Mouse (Mus musculus): Measurements from ENCODE around the gene Tfr2. TPM values are rescaled to one million over a fixed set of nuclear protein-coding genes. Genes with fewer than 3 reads are reported as not detected.

The Tfr2 gene
- 193 and 194 TPM in 2 replicates for total RNA-seq (2014; fragmentation: Nextera tagmentation)
- total RNA-seq (2017), result 52.6 and 67.3 TPM in 2 replicates
- polyA plus RNA-seq (2012), result 87.3 and 117 TPM in 2 replicates

DNA sequence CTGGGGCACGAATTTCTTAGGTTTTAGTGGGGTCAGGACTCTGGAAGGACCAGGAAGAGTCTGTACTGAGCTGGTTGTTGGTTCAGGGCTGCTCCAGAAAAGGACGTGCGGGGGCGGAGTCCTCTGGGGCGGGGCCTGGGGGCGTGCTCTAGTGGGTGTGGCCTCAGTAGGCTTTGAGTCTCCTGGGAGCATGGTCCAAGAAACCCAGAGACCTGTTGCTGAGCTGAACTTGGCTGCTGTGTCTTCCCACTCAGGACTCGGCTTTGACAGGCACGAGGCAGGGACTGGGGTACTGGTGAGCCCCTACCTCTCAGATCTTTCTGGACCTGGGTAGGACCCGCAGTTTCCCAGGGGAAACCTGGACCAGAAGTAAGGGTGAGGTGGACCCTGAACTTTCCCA lies at the start of gene Tfr2:
Gene Tfr2 (plus strand): TSS at position 176 of the 400 bp plus-strand sequence.
- peaks cover 28% of the 10 kb centered on the region for H3K36me3 ChIP-seq (replicated peaks)
- H3K27me3 ChIP-seq (ENCODE audit: insufficient read depth, low read length), result 0 out of 2 replicates have a peak, but pooled peaks cover 5% of the 10 kb centered on the region
- ATAC-seq (ENCODE audit: extremely low read depth, insufficient number of reproducible peaks, low FRiP score, poor library complexity, severe bottlenecking) (peak; percentile 51), DNase-seq (ENCODE audit: low spot score) (peak; percentile 84)
- peaks cover 5% of the 10 kb centered on the region for H3K9me3 ChIP-seq (replicated peaks)
- H3K4me1 ChIP-seq (ENCODE audit: insufficient read depth, low read depth, low read length), result peaks cover 63% of the 10 kb centered on the region
- TF ChIP-seq GATA1 (IDR thresholded peaks at IDR 0.05; ENCODE audit: borderline replicate concordance, low read length), result no peak
- no peak for TF ChIP-seq CTCF (IDR thresholded peaks at IDR 0.05; ENCODE audit: low read depth, low read length)
- TF ChIP-seq GATA2 (IDR thresholded peaks at IDR 0.05; ENCODE audit: borderline replicate concordance, low read depth, low read length), result no peak
- no peak for TF ChIP-seq POLR2AphosphoS5 (IDR thresholded peaks at IDR 0.05; ENCODE audit: insufficient replicate concordance, low read depth, low read length)
- no peak for TF ChIP-seq TAL1 (conservative IDR thresholded peaks at IDR 0.05; ENCODE audit: low read depth, low read length)
- H3K4me3 ChIP-seq (ENCODE audit: low read depth, low read length), result peak within 1 kb of the TSS; percentile 82

DNA sequence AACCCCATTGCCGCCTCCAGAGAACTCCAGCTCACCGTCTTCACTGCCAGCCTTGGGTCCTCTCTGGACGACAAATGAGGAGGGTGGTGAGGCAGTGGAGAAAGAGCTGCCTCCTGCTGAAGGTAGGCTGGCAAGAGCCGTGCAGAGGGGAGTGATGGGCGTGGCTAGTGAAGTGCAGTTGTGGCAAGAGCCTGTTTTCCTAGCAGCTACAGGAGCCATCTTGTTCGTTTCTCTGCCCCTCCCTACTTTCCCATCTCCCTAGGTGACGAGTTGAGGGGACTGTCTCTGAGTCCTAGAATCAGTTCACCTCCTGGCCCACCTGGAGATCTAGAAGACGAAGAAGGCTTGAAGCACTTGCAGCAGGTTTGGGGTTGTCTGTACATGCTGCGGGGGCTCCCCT lies 47.8 kb upstream of the Tfr2 start:
- H3K9me3 ChIP-seq (replicated peaks), result no peaks in the 10 kb centered on the region
- TF ChIP-seq GATA1 (IDR thresholded peaks at IDR 0.05; ENCODE audit: borderline replicate concordance, low read length) (no peak), TAL1 (conservative IDR thresholded peaks at IDR 0.05; ENCODE audit: low read depth, low read length) (no peak), CTCF (IDR thresholded peaks at IDR 0.05; ENCODE audit: low read depth, low read length) (no peak), POLR2AphosphoS5 (IDR thresholded peaks at IDR 0.05; ENCODE audit: insufficient replicate concordance, low read depth, low read length) (no peak), GATA2 (IDR thresholded peaks at IDR 0.05; ENCODE audit: borderline replicate concordance, low read depth, low read length) (no peak)
- no peak for DNase-seq (ENCODE audit: low spot score)
- no peak overlapping the region for H3K4me3 ChIP-seq (ENCODE audit: low read depth, low read length)
- H3K27me3 ChIP-seq (ENCODE audit: insufficient read depth, low read length), result no peaks in the 10 kb centered on the region
- H3K4me1 ChIP-seq (ENCODE audit: insufficient read depth, low read depth, low read length), result peaks cover 91% of the 10 kb centered on the region
- ATAC-seq (ENCODE audit: extremely low read depth, insufficient number of reproducible peaks, low FRiP score, poor library complexity, severe bottlenecking), result no peak
- peaks cover 99% of the 10 kb centered on the region for H3K36me3 ChIP-seq (replicated peaks)

DNA sequence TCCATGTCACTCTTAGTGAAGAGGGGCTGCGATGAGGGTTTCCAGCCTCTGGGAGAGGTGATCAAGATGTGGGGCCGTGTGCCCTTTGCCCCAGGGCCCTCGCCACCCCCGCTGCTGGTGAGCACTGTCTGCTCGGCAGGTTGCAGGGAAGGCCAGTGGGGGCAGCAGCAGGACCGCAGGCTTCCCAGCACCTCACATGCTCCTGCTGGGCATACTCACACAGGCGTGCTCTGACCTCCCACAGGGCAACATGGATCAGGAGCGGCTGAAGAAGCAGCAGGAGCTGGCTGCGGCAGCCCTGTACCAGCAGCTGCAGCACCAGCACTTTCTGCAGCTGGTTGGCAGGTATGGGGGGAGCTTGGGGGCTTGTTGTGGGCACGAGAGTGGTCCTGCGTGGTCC lies 46.9 kb upstream of the Tfr2 start:
- DNase-seq (ENCODE audit: low spot score) (no peak), ATAC-seq (ENCODE audit: extremely low read depth, insufficient number of reproducible peaks, low FRiP score, poor library complexity, severe bottlenecking) (no peak)
- peaks cover 91% of the 10 kb centered on the region for H3K4me1 ChIP-seq (ENCODE audit: insufficient read depth, low read depth, low read length)
- peak overlapping the region; percentile 13; the same call in 1 of the 2 replicates for H3K4me3 ChIP-seq (ENCODE audit: low read depth, low read length)
- H3K9me3 ChIP-seq (replicated peaks), result no peaks in the 10 kb centered on the region
- H3K36me3 ChIP-seq (replicated peaks), result peaks cover 99% of the 10 kb centered on the region
- no peaks in the 10 kb centered on the region for H3K27me3 ChIP-seq (ENCODE audit: insufficient read depth, low read length)
- TF ChIP-seq POLR2AphosphoS5 (IDR thresholded peaks at IDR 0.05; ENCODE audit: insufficient replicate concordance, low read depth, low read length) (no peak), GATA2 (IDR thresholded peaks at IDR 0.05; ENCODE audit: borderline replicate concordance, low read depth, low read length) (no peak), CTCF (IDR thresholded peaks at IDR 0.05; ENCODE audit: low read depth, low read length) (no peak), TAL1 (conservative IDR thresholded peaks at IDR 0.05; ENCODE audit: low read depth, low read length) (no peak), GATA1 (IDR thresholded peaks at IDR 0.05; ENCODE audit: borderline replicate concordance, low read length) (no peak)

DNA sequence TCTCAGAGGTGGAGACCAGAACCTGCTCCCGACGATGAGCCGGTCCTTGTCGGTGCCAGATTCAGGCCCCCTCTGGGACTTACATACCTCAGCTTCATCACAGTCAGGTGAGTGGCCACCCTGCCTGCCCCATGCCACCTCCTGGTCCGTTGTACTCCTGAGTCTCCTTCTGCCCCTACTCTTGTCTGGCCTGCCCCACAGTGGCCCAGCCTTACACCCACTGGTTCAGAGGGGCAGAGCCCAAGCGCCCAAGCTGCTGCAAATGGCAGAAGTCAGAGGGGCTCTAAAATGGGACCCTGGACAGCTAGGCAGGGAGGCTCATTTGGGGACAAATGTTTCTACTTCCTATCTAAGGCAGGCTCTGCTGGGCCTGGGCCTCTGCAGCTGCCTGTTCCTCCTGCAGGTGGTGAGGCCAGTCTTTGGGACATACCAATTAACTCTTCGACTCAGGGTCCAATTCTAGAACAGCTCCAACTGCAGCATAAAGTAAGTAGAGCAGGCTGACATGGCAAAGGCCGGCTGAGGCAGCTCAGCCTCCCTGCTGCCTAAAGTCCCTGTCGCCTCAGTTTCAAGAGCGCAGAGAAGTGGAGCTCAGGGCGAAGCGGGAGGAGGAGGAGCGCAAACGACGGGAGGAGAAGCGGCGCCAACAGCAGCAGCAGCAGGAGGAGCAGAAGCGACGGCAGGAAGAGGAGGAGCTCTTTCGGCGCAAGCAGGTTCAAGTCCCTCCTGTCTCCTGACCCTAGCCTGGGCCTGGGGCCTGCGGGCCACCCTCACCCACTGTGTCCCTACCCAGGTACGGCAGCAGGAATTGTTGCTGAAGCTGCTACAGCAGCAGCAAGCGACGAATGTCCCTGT lies 46.0 kb upstream of the Tfr2 start:
- H3K27me3 ChIP-seq (ENCODE audit: insufficient read depth, low read length), result no peaks in the 10 kb centered on the region
- H3K4me1 ChIP-seq (ENCODE audit: insufficient read depth, low read depth, low read length), result peaks cover 93% of the 10 kb centered on the region
- H3K36me3 ChIP-seq (replicated peaks), result peaks cover 99% of the 10 kb centered on the region
- ATAC-seq (ENCODE audit: extremely low read depth, insufficient number of reproducible peaks, low FRiP score, poor library complexity, severe bottlenecking), result no peak
- no peaks in the 10 kb centered on the region for H3K9me3 ChIP-seq (replicated peaks)
- no peak for DNase-seq (ENCODE audit: low spot score)
- H3K4me3 ChIP-seq (ENCODE audit: low read depth, low read length), result peak overlapping the region; percentile 18; the same call in 1 of the 2 replicates
- TF ChIP-seq GATA1 (IDR thresholded peaks at IDR 0.05; ENCODE audit: borderline replicate concordance, low read length), result no peak
- 0 out of 2 replicates have a peak, but pooled peaks have one; percentile 61 for TF ChIP-seq POLR2AphosphoS5 (IDR thresholded peaks at IDR 0.05; ENCODE audit: insufficient replicate concordance, low read depth, low read length)

DNA sequence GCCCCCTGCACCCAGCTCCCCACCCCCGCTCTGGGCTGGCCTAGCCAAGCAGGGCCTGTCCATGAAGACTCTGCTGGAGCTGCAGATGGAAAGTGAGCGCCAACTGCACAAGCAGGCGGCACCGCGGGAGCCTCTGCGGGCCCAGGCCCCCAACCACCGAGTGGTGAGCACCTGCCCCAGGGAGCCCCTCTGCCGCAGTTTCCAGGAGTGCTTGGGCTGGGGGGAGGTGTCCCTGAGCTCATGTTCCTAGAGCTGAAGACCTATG lies 45.5 kb upstream of the Tfr2 start:
- peaks cover 93% of the 10 kb centered on the region for H3K4me1 ChIP-seq (ENCODE audit: insufficient read depth, low read depth, low read length)
- DNase-seq (ENCODE audit: low spot score), result no peak
- peak overlapping the region; percentile 18; the same call in 1 of the 2 replicates for H3K4me3 ChIP-seq (ENCODE audit: low read depth, low read length)
- TF ChIP-seq CTCF (IDR thresholded peaks at IDR 0.05; ENCODE audit: low read depth, low read length), result no peak
- no peak for TF ChIP-seq POLR2AphosphoS5 (IDR thresholded peaks at IDR 0.05; ENCODE audit: insufficient replicate concordance, low read depth, low read length)
- no peak for TF ChIP-seq GATA1 (IDR thresholded peaks at IDR 0.05; ENCODE audit: borderline replicate concordance, low read length)
- no peak for TF ChIP-seq TAL1 (conservative IDR thresholded peaks at IDR 0.05; ENCODE audit: low read depth, low read length)
- no peak for TF ChIP-seq GATA2 (IDR thresholded peaks at IDR 0.05; ENCODE audit: borderline replicate concordance, low read depth, low read length)
- no peaks in the 10 kb centered on the region for H3K9me3 ChIP-seq (replicated peaks)
- ATAC-seq (ENCODE audit: extremely low read depth, insufficient number of reproducible peaks, low FRiP score, poor library complexity, severe bottlenecking), result no peak
- H3K36me3 ChIP-seq (replicated peaks), result peaks cover 99% of the 10 kb centered on the region
- no peaks in the 10 kb centered on the region for H3K27me3 ChIP-seq (ENCODE audit: insufficient read depth, low read length)

DNA sequence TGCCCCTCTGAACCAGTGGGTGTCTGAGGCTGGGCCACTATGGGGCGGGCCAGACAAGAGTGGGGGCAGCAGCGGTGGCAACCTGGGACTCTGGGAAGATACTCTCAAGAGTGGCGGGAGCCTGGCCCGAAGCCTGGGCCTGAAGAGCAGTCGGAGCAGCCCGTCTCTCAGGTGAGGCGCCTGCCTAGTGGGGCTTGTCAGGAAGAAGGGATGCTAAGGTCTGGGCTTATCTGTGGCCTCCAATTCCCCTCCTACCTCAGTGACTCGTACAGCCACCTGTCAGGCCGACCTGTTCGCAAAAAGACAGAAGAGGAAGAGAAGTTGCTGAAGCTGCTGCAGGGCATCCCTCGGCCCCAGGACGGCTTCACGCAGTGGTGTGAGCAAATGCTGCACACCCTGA lies 45.0 kb upstream of the Tfr2 start:
- TF ChIP-seq TAL1 (conservative IDR thresholded peaks at IDR 0.05; ENCODE audit: low read depth, low read length), result no peak
- TF ChIP-seq GATA1 (IDR thresholded peaks at IDR 0.05; ENCODE audit: borderline replicate concordance, low read length), result no peak
- TF ChIP-seq GATA2 (IDR thresholded peaks at IDR 0.05; ENCODE audit: borderline replicate concordance, low read depth, low read length), result no peak
- TF ChIP-seq CTCF (IDR thresholded peaks at IDR 0.05; ENCODE audit: low read depth, low read length), result no peak
- no peak for TF ChIP-seq POLR2AphosphoS5 (IDR thresholded peaks at IDR 0.05; ENCODE audit: insufficient replicate concordance, low read depth, low read length)
- Histone ChIP-seq H3K9me3 (replicated peaks) (no peaks in the 10 kb centered on the region), H3K36me3 (replicated peaks) (peaks cover 99% of the 10 kb centered on the region), H3K4me1 (ENCODE audit: insufficient read depth, low read depth, low read length) (peaks cover 96% of the 10 kb centered on the region), H3K27me3 (ENCODE audit: insufficient read depth, low read length) (no peaks in the 10 kb centered on the region), H3K4me3 (ENCODE audit: low read depth, low read length) (no peak overlapping the region; the same call in 1 of the 2 replicates)
- ATAC-seq (ENCODE audit: extremely low read depth, insufficient number of reproducible peaks, low FRiP score, poor library complexity, severe bottlenecking), result no peak
- DNase-seq (ENCODE audit: low spot score), result no peak
